Mouse (Mus musculus) lung, adult 2 months (tissue): ENCODE measurements around the gene Nudt3.

Source experiments
- CTCF ChIP-seq: fragments of 200-500 bp; IDR thresholded peaks from 2 replicates; pipeline ENCODE4 v1.5.1; 2011; ENCODE audit warnings: mild to moderate bottlenecking, low read length, control low read depth; ENCODE audit not compliant: insufficient read depth
- POLR2A ChIP-seq: fragments of 200-500 bp; IDR thresholded peaks from 2 replicates; pipeline ENCODE4 v1.6.1; 2011; ENCODE audit warnings: low read depth, mild to moderate bottlenecking, control low read depth, low read length, borderline replicate concordance; ENCODE audit errors: extremely low read depth

DNA sequence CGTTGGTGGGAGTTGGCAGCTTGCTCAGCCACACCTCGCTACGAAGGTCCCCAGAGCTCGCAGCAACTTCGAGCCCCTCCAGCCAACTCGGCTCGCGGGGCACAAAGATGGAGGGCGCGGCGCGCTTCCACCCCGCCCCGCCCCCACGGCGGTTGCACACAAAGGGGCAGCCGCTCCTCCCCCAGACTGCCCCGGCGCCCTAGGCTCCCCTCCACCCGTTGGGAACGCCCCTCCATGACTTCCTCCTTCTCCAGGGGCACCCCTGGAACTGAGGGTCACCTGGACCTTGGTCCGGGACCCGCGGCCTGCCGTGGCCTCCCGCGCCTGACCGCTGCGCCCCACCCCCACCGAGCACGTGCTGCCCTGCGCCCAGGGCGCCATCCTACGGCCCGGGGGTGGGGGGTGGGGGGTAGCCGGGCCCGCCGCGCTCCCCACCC lies 68.2 kb downstream of the Nudt3 start:
- TF ChIP-seq CTCF (no peak), POLR2A (no peak)
